Mouse (Mus musculus) heart, embryonic 12.5 days (tissue): ENCODE measurements at regions not wholly inside any gene's neighbourhood (a gene's known extent, or its start where the extent isn't known, plus 50 kb on each side); places are given as distances from the start of the nearest gene placed in this dataset.
A peak's percentile ranks its signal among the peaks of the same experiment; 100 is the strongest.
"Not testable (repeated sequence)": the region's sequence is repeated elsewhere in the genome, so short reads cannot be mapped to it uniquely, and the experiment has no call there.

ENCODE experiments used
- ATAC-seq: fragments of 200-750 bp; cut with Nextera tagmentation; 2 replicates; pipeline ENCODE4 v1.8.0; 2017; ENCODE audit warnings: moderate TSS enrichment, moderate library complexity; ENCODE audit not compliant: insufficient number of reproducible peaks, low FRiP score
- H3K27ac ChIP-seq: fragments of 300-500 bp; sonication (generic); 2 replicates; pipeline ENCODE4 v1.5.1; 2016; ENCODE audit warnings: mild to moderate bottlenecking, moderate library complexity; ENCODE audit not compliant: poor library complexity, severe bottlenecking
- H3K27me3 ChIP-seq: fragments of 300-500 bp; sonication (generic); replicated peaks from 2 replicates; pipeline ENCODE4 v1.6.1; 2016; ENCODE audit warnings: mild to moderate bottlenecking, moderate library complexity
- H3K36me3 ChIP-seq: fragments of 300-500 bp; sonication (generic); 2 replicates; pipeline ENCODE4 v1.6.1; 2016; ENCODE audit warnings: mild to moderate bottlenecking, moderate library complexity
- H3K4me1 ChIP-seq: fragments of 300-500 bp; sonication (generic); replicated peaks from 2 replicates; pipeline ENCODE4 v1.6.1; 2016; ENCODE audit warnings: mild to moderate bottlenecking
- H3K4me2 ChIP-seq: fragments of 300-500 bp; sonication (generic); 2 replicates; pipeline ENCODE4 v1.6.1; 2016; ENCODE audit warnings: mild to moderate bottlenecking, moderate library complexity
- H3K4me3 ChIP-seq: fragments of 300-500 bp; sonication (generic); 2 replicates; pipeline ENCODE4 v1.5.1; 2016; ENCODE audit warnings: mild to moderate bottlenecking
- H3K9ac ChIP-seq: fragments of 300-500 bp; sonication (generic); 2 replicates; pipeline ENCODE4 v1.6.1; 2016; ENCODE audit warnings: mild to moderate bottlenecking, moderate library complexity
- H3K9me3 ChIP-seq: fragments of 300-500 bp; sonication (generic); replicated peaks from 2 replicates; pipeline ENCODE4 v1.6.1; 2016; ENCODE audit warnings: mild to moderate bottlenecking, moderate library complexity
- WGBS: fragments of 180-500 bp; shearing (Covaris S2); methylation state at CpG from one replicate; pipeline ENCODE4 v1.1.7; 2016; 5-methylcytosine and 5-hydroxymethylcytosine counted together

GRCm38 (mm10) chr13:28840142-28840541 lies 113.4 kb downstream of the Sox4 start:
- ATAC-seq, result no peak

DNA sequence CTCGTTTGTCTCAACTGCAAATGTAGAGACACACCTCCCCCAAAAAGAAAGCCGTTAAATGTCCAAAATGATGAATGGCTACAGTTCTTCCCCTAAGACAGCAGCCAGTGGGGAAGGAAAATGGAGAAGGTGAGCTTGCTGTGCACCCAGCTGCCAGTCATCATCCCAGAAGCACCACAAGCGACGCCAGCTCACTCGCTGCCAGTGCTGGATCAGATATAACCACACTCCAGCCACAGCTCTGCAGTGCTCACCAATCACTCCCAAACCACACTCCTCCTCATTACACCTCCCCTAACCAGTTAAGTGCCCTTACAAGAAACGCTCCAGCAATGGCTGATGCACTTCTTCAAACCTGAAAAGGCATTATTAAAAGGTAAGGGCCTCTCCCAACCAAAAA lies 114.4 kb downstream of the Sox4 start:
- Histone ChIP-seq H3K9me3 (0 out of 2 replicates have a peak, but pooled peaks cover 3% of the 10 kb centered on the region), H3K4me2 (no peak overlapping the region), H3K27me3 (no peaks in the 10 kb centered on the region), H3K4me1 (peaks cover 18% of the 10 kb centered on the region), H3K36me3 (no peaks in the 10 kb centered on the region), H3K27ac (no peak overlapping the region), H3K4me3 (no peak overlapping the region), H3K9ac (no peak overlapping the region)
- WGBS, result 47% methylated on average over 6 of the region's 6 CpGs
- no peak for ATAC-seq

More at GRCm38 (mm10) chr13:28840142-28840541, 113.4 kb downstream of the Sox4 start:
- 0 out of 2 replicates have a peak, but pooled peaks cover 3% of the 10 kb centered on the region for H3K9me3 ChIP-seq
- no peak overlapping the region for H3K4me2 ChIP-seq
- H3K27ac ChIP-seq, result no peak overlapping the region
- no peaks in the 10 kb centered on the region for H3K36me3 ChIP-seq
- H3K9ac ChIP-seq, result no peak overlapping the region
- H3K4me1 ChIP-seq, result peaks cover 24% of the 10 kb centered on the region
- 71% methylated on average over 5 of the region's 5 CpGs for WGBS
- H3K4me3 ChIP-seq, result no peak overlapping the region
- no peaks in the 10 kb centered on the region for H3K27me3 ChIP-seq

DNA sequence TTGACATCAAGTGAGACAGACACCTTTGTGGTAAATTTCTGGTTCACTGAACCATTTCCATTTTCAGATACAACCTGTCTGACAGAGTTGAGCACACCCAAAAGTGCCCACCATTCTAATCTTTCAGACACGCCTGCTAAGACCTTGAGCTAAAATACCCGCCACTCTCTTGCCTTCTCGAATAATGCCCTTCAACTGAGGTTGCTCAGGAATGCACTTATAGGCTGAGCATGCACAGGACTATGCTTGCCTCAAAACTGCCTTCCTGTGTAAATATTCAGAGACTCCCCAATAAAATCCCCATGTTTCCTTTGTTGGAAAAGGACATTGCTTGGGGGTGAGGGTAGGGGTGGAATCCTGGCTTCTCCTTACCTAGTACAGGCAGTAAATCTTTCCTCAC lies 115.3 kb downstream of the Sox4 start:
- H3K9me3 ChIP-seq, result 0 out of 2 replicates have a peak, but pooled peaks cover 3% of the 10 kb centered on the region
- H3K36me3 ChIP-seq, result no peaks in the 10 kb centered on the region
- no peak overlapping the region for H3K27ac ChIP-seq
- no peak overlapping the region for H3K9ac ChIP-seq
- no peak for ATAC-seq
- H3K27me3 ChIP-seq, result no peaks in the 10 kb centered on the region
- WGBS, result 60% methylated on average over 3 of the region's 3 CpGs
- H3K4me2 ChIP-seq, result no peak overlapping the region
- peaks cover 17% of the 10 kb centered on the region for H3K4me1 ChIP-seq
- no peak overlapping the region for H3K4me3 ChIP-seq

- ATAC-seq, H3K27me3 ChIP-seq, H3K9ac ChIP-seq, H3K27ac ChIP-seq, H3K4me2 ChIP-seq, H3K4me3 ChIP-seq, H3K36me3 ChIP-seq, H3K9me3 ChIP-seq: not testable (repeated sequence)
- peaks cover 17% of the 10 kb centered on the region for H3K4me1 ChIP-seq
- WGBS, result 82% methylated on average over 3 of the region's 3 CpGs
Measured at GRCm38 (mm10) chr13:28837196-28837595, 116.3 kb downstream of the Sox4 start.

- H3K27me3 ChIP-seq, result no peaks in the 10 kb centered on the region
- no peak overlapping the region for H3K9ac ChIP-seq
- ATAC-seq, result no peak
- no peak overlapping the region for H3K4me3 ChIP-seq
- 0 out of 2 replicates have a peak, but pooled peaks cover 3% of the 10 kb centered on the region for H3K9me3 ChIP-seq
- WGBS, result 94% methylated on average over 1 of the region's 1 CpGs
- no peaks in the 10 kb centered on the region for H3K36me3 ChIP-seq
- H3K27ac ChIP-seq, result no peak overlapping the region
- no peak overlapping the region for H3K4me2 ChIP-seq
- H3K4me1 ChIP-seq, result peaks cover 17% of the 10 kb centered on the region
Measured at GRCm38 (mm10) chr13:28833700-28834065, 119.8 kb downstream of the Sox4 start.

GRCm38 (mm10) chr13:28832855-28833699 lies 120.4 kb downstream of the Sox4 start:
- Histone ChIP-seq H3K4me1 (peaks cover 13% of the 10 kb centered on the region), H3K4me3 (no peak overlapping the region), H3K9me3 (0 out of 2 replicates have a peak, but pooled peaks cover 3% of the 10 kb centered on the region), H3K4me2 (no peak overlapping the region; the same call in 1 of the 2 replicates), H3K27ac (no peak overlapping the region), H3K9ac (no peak overlapping the region), H3K27me3 (no peaks in the 10 kb centered on the region), H3K36me3 (no peaks in the 10 kb centered on the region)
- ATAC-seq, result no peak
- WGBS, result 35% methylated on average over 12 of the region's 12 CpGs

DNA sequence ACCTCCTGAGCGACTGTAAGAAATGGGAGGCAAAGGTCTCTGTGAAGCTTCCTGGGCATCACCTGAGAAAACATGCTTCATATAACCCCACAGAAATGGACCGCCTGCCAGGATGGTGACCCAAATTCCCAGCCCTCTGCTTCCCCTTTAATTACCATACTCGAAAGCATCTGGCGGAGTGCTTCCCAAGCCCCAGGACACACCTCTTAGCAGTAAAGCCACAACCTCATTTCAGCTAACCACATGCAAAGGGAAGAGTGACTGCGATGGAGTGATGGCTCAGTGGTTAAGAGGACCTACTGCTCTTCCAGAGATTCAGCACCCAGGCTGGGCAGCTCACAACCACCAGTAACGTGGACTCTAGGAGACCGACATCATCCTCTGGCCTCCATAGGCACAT lies 127.2 kb downstream of the Sox4 start:
- H3K36me3 ChIP-seq, result no peaks in the 10 kb centered on the region
- H3K4me3 ChIP-seq, result no peak overlapping the region
- H3K27me3 ChIP-seq, result no peaks in the 10 kb centered on the region
- peaks cover 6% of the 10 kb centered on the region for H3K4me1 ChIP-seq
- ATAC-seq, result no peak
- H3K27ac ChIP-seq, result no peak overlapping the region
- peaks cover 5% of the 10 kb centered on the region; the same call in 1 of the 2 replicates for H3K9me3 ChIP-seq
- no peak overlapping the region for H3K9ac ChIP-seq
- 90% methylated on average over 7 of the region's 7 CpGs for WGBS
- no peak overlapping the region for H3K4me2 ChIP-seq

DNA sequence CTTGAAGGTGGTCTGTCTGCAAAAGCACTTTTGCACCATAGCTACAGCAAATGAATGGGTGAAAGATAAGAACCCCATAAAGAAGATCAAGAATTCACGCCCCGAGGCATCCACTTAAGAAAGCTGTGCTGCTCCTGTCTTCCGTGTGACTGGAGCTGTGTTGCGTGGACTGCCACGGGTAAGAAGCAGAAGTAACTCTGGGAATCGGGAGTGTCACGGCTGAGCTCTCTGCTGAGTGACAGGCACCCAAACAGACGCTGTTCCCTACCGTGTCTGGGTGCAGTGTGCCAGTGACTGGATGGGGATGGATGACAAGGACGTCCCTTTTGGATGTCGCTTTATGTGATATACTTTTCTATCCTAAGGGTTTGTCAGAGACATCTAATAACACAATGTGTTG lies 129.5 kb downstream of the Sox4 start:
- Histone ChIP-seq H3K36me3 (no peaks in the 10 kb centered on the region), H3K4me3 (no peak overlapping the region), H3K27me3 (no peaks in the 10 kb centered on the region), H3K9me3 (peaks cover 5% of the 10 kb centered on the region; the same call in 1 of the 2 replicates), H3K9ac (no peak overlapping the region), H3K4me2 (peak overlapping the region; percentile 30; the same call in 1 of the 2 replicates), H3K4me1 (peaks cover 6% of the 10 kb centered on the region), H3K27ac (no peak overlapping the region)
- 43% methylated on average over 11 of the region's 11 CpGs for WGBS
- ATAC-seq, result no peak

DNA sequence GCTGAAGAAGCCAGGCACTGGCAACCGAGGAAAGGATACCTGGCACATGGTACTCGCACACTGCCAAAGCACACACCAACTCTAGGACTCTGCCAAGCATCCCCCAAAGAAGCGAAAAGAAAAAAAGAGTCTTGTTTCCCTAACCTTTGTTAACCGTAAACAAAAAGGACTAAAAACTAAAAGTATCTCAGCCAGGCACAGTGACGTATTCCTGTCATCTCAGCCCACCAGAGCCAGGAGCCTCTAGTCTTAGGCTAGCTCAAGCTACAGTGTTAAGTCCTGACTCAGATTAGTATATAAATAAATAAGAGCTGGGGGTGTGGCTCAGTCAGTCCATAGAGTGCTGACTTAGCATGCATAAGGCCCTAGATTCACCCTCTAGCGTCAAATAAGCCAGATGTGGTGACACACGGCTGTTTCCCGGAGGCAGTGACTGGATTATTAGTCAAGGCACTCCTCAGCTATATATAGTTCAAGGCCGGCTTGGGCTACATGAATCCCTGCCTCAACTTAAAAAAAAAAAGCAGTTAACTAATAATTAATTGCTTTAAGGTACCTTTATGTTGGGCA lies 130.1 kb downstream of the Sox4 start:
- H3K27ac ChIP-seq, result no peak overlapping the region
- ATAC-seq, result no peak
- H3K27me3 ChIP-seq, result no peaks in the 10 kb centered on the region
- 60% methylated on average over 9 of the region's 9 CpGs for WGBS
- H3K4me3 ChIP-seq, result no peak overlapping the region
- H3K9ac ChIP-seq, result no peak overlapping the region
- no peak overlapping the region for H3K4me2 ChIP-seq
- H3K36me3 ChIP-seq, result no peaks in the 10 kb centered on the region
- H3K4me1 ChIP-seq, result peaks cover 6% of the 10 kb centered on the region
- peaks cover 5% of the 10 kb centered on the region; the same call in 1 of the 2 replicates for H3K9me3 ChIP-seq

GRCm38 (mm10) chr13:28820868-28821533 lies 132.5 kb downstream of the Sox4 start:
- Histone ChIP-seq H3K36me3 (no peaks in the 10 kb centered on the region), H3K4me2 (no peak overlapping the region), H3K27me3 (no peaks in the 10 kb centered on the region), H3K4me3 (no peak overlapping the region), H3K9me3 (peaks cover 5% of the 10 kb centered on the region; the same call in 1 of the 2 replicates), H3K4me1 (peaks cover 6% of the 10 kb centered on the region), H3K9ac (no peak overlapping the region), H3K27ac (no peak overlapping the region)
- ATAC-seq, result no peak
- WGBS, result 75% methylated on average over 15 of the region's 15 CpGs

- Histone ChIP-seq H3K4me2 (no peak overlapping the region), H3K4me1 (peaks cover 16% of the 10 kb centered on the region), H3K27me3 (no peaks in the 10 kb centered on the region), H3K4me3 (no peak overlapping the region), H3K27ac (no peak overlapping the region), H3K9ac (no peak overlapping the region), H3K36me3 (no peaks in the 10 kb centered on the region), H3K9me3 (no peaks in the 10 kb centered on the region)
- no peak for ATAC-seq
- 67% methylated on average over 4 of the region's 4 CpGs for WGBS
Measured at GRCm38 (mm10) chr13:28814127-28814526, 139.4 kb downstream of the Sox4 start.
